Mouse (Mus musculus) c-Kit-negative CD71-positive TER-119-positive erythroid progenitor cells, embryonic 14.5 days (primary cell): ENCODE data around the gene Grid2.

Source experiments
- DNase-seq: peaks from one replicate; pipeline ENCODE4 v3.0.0-alpha.2; 2013; ENCODE audit warnings: low read depth, low spot score

The Grid2 gene

GRCm38 (mm10) chr6:64729231-64730011 lies 1473.7 kb downstream of the Grid2 start:
- no peak for DNase-seq

GRCm38 (mm10) chr6:64730030-64730429 lies 1474.4 kb downstream of the Grid2 start:
- DNase-seq: no peak

- DNase-seq: no peak
Observed at GRCm38 (mm10) chr6:64730506-64731020, 1474.9 kb downstream of the Grid2 start.

- DNase-seq: no peak
Observed at GRCm38 (mm10) chr6:64731126-64731525, 1475.5 kb downstream of the Grid2 start.

GRCm38 (mm10) chr6:64731621-64732320 lies 1476.1 kb downstream of the Grid2 start:
- no peak for DNase-seq

- DNase-seq: no peak
Observed at GRCm38 (mm10) chr6:64733311-64733710, 1477.6 kb downstream of the Grid2 start.

- DNase-seq: no peak
Observed at GRCm38 (mm10) chr6:64734441-64735320, 1479.0 kb downstream of the Grid2 start.

GRCm38 (mm10) chr6:64736317-64736716 lies 1480.6 kb downstream of the Grid2 start:
- no peak for DNase-seq

- DNase-seq: no peak
Observed at GRCm38 (mm10) chr6:64742915-64743489, 1487.3 kb downstream of the Grid2 start.
